Mouse (Mus musculus): ENCODE measurements around the gene Tmem132c.
A peak's percentile ranks its signal among the peaks of the same experiment; 100 is the strongest.

The Tmem132c gene

DNA sequence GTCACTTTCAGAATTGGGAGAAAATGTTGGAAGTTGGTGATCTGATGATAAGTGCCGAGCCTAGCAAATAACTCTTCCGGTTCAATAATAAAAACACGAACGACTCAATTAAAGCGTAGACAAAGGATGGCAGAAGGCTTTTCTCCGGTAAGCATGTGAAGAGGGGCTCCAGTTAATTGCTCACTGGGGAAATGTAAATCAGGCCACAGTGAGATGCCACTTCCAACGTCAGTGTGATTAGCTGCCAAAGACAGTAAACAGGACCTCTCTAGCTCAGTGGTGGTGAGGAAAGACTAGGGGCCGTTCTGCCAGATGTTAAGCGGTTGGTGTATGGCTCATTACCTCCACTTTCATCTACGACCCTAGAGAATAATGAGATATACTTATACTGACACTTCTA is 187.5 kb downstream of the Tmem132c start:
- DNase-seq, result no peak

- no peak for DNase-seq
These were observed 190.0 kb downstream of the Tmem132c start for GRCm38 (mm10) chr5:127431561-127431960.

DNA sequence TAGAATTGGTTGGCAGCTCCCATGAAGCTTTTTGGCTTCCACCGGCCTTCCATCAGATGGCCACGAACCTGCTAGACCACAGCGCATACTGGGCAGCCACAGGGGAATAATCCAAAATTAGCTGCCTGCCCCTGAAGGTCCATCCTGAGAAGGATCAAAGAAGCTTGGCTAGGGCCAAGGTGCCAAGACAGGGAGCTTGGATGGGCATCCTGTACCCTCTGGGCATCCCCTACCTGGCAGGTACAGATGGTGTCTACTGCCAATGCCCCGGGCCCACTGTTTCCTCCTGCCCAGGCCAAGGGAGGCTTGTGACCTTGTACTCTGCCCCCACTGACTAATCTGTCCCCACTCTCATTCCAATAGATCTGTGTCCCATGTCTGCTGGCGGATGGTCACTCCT is 195.2 kb downstream of the Tmem132c start:
- DNase-seq, result no peak

GRCm38 (mm10) chr5:127438639-127439038 is 197.0 kb downstream of the Tmem132c start:
- DNase-seq, result no peak

- DNase-seq, result no peak
These were observed 200.4 kb downstream of the Tmem132c start for GRCm38 (mm10) chr5:127441963-127442362.

GRCm38 (mm10) chr5:127453580-127453979 is 212.0 kb downstream of the Tmem132c start:
- peak in 1 of 2 experiments; percentile 7 for DNase-seq

- no peak for DNase-seq
These were observed 212.5 kb downstream of the Tmem132c start for GRCm38 (mm10) chr5:127454068-127454467.

GRCm38 (mm10) chr5:127456076-127456475 is 214.5 kb downstream of the Tmem132c start:
- DNase-seq, result no peak

DNA sequence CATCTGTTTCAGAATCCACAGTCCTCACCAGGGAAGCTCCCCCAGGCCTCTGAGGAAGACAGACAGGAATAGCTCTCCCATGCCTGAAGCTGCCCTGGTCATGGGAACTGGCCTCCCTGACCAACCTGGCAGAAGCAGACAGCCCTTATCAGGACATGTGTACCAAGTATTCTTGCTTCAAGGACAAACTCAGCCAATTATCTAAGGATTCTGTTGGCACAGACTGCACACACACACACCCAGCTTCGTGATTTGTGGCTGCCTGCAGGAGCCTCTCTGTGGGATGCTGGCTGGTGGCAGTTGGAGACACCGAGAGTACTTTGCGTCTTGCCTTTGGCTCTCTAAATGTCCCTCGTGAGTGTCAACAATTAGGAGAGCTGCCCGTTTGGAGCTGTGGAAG is 226.5 kb downstream of the Tmem132c start:
- DNase-seq, result no peak

GRCm38 (mm10) chr5:127470351-127470750 is 228.7 kb downstream of the Tmem132c start:
- no peak for DNase-seq

- no peak for DNase-seq
These were observed 230.3 kb downstream of the Tmem132c start for GRCm38 (mm10) chr5:127471902-127472301.

DNA sequence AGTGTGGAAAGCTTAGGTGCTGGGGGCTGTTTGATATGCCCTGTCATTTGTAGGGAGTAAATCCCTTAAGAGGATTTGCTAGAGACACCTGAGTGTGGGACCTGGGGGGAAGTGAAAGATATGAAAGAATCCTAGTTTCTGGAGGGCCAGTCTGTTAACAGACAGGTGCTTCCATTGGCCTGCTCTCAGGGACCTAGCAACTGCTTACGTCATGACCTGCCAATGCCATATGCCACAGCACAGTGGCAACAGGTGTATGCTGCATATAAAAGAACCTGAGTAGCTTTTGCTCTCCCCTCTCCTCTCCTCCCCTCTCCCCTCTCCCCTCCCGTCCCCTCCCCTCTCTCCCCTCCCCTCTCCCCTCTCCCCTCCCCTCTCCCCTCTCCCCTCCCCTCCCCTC is 232.1 kb downstream of the Tmem132c start:
- no peak for DNase-seq

GRCm38 (mm10) chr5:127474856-127475255 is 233.2 kb downstream of the Tmem132c start:
- DNase-seq, result no peak

GRCm38 (mm10) chr5:127477790-127478189 is 236.2 kb downstream of the Tmem132c start:
- no peak for DNase-seq

GRCm38 (mm10) chr5:127478322-127478721 is 236.7 kb downstream of the Tmem132c start:
- no peak for DNase-seq

DNA sequence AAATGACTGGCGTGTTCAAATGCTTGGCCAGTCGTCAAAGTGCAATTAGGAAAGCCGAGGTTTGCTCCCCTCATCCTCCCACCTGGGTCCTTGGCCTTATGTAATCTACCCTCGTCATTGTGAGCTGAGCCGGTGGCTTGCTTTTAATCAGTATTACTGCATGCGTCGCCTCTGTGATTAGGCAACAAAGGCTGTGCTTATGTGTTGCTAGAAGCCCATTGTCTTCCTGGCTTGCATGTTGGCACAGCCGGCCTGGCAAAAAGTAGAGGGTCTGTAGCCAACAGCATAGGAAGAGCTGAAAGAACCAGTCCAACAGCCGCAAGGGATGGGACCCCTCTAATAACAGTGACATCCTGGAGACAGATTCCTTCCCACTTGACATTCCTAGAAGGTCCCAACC is 239.3 kb downstream of the Tmem132c start:
- DNase-seq, result no peak

GRCm38 (mm10) chr5:127481416-127481815 is 239.8 kb downstream of the Tmem132c start:
- peak in 1 of 2 experiments; percentile 58 for DNase-seq

DNA sequence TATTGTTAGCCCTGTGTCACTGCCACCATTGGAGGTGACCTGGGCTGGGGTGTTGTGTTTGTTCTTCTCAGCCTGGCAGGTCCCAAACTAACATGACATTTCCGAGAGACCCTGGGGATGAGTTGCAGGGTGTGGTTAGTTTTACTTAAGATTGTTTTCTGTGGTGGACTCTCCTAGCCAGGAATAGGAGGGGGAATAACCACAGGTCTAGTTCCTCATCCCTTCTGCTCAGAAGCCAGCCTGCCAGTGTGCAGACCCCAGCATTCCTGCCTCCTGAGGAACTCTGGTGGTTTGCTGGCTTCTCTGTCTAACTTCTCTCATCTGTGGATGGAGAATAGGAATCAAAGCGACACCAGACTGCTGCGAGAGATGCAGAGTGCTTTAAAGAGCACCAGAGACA is 240.7 kb downstream of the Tmem132c start:
- no peak for DNase-seq

DNA sequence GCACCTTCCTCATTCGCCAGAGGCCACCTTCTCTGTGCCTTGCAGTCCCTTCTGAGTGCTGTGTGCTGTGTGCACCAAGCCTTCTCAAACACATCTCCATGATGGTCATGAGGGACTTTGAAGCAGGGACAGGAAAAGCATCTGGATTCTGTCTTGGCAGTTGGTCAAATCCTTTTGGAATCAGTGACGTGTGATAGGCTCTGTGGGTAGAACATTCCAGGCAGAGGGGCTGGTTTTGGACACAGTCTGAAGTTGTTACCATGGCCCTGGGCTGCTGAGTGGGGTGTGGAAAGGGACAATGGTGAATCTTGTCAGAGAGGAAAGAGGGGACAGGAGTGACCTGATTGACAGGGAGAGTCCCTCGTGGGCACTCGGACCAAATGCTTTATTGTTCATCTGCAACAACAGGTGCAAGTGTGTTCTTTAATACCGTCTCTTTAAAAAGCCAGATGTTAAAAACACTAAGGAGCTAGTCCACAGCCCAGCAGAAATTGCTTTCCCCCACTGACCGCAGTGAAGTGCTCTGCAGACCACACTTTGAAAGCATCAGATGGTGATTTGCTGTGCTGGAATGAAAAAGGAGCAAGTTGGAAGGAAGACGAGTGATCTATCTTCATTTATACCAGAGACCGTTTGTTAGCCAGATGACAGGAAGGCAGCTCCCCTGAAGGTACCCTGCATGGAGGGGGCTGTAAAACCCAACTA is 242.5 kb downstream of the Tmem132c start:
- DNase-seq, result no peak

DNA sequence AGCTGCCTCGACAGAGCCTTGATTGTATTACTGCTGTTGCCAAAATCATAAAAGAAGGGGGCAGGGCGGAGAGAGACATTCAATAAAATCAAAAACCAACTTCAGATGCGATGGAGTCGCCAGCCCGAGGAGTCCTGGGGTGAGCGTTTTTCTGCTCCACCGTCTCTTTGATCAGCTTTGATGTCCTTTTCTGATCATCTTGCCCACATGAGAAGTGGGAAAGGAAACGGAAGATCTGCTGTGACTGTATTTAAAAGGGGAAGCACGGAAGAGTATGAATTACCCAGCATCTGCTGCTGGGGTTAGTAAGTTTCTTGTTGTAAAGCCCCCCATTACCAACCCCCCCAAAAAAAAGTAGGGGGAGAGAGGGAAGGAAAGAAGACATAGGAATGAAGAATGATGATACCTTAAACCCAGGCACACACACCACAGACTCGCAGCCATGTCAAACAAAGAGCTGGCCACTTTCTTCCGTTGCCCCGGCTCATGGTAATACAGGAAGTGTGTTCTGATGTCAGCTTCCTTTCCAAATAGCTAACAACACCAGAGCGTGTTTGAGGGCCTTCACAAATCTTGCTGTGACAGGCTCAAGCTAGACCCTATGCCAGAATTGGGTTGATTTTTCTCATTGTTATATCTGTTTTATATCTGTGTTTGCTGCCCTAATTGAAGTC is 243.3 kb downstream of the Tmem132c start:
- no peak for DNase-seq

DNA sequence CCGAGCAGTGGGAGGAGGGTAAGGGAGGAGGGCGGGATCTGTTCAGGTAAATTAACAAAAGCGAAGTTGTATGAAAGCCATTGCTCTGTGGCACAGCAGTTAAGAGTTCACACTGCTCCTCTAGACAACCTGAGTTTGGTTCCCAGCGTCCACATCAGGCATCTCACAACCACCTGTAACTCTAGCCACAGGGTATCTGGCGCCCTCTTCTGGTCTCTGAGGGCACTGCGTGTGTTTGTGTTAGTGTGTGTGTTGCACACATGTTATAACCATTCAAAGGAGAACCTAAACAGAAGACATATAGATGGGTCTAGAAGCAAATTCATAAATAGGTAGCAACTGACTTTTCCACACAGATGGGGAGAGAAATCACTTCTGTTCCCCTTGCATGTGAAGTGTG is 245.6 kb downstream of the Tmem132c start:
- DNase-seq, result peak in 1 of 2 experiments; percentile 2

DNA sequence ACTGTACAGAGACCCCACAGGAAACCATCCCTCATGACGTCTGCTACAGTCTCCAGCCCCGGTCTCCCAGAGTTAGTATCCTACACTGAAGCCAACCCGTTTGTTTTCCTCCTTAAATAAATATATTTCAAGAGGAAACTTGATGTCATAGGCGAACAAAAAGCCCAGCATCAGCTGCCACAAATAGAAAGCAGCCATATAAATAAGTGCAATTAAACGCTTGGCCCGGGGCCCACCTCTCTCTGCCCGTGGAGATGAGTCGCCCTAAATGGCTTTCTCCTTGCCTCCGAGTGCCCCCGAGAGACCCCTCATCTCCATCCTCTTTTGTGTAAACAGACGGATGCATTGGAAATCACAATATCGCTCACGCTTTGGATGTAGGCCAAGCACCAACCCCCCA is 247.1 kb downstream of the Tmem132c start:
- DNase-seq, result no peak

DNA sequence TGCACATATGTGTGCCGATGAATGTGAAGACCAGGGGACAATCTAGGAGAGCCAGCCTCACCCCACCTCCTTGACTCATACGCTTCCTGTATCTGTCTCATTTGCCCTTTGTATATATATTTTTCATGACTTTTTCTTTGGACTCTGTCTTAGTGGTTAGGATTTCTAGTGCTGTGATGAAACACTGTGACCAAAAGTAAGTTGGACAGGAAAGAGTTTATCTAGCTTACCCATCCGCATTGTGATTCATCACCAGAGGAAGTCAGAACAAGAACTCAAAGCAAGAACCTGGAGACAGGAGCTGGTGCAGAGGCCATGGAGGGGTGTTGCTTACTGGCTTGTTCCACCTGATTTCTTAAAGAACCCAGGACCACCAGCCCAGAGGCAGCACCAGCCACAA is 250.1 kb downstream of the Tmem132c start:
- DNase-seq, result no peak

GRCm38 (mm10) chr5:127496895-127497294 is 255.3 kb downstream of the Tmem132c start:
- DNase-seq, result no peak
